Mouse (Mus musculus): ENCODE measurements at regions not wholly inside any gene's neighbourhood (a gene's known extent, or its start where the extent isn't known, plus 50 kb on each side); places are given as distances from the start of the nearest gene placed in this dataset.

- no peak overlapping the region for H3K4me3 ChIP-seq
- TF ChIP-seq CTCF (conservative IDR thresholded peaks at IDR 0.05), result no peak
- no peak overlapping the region for H3K27ac ChIP-seq
- no peak for DNase-seq (ENCODE audit: low spot score in 2 of 2)
These were observed 82.9 kb upstream of the Nck2 start for GRCm38 (mm10) chr1:43361455-43361863.

- no peak for TF ChIP-seq CTCF (conservative IDR thresholded peaks at IDR 0.05)
- no peak for DNase-seq (ENCODE audit: low spot score in 2 of 2)
- no peak overlapping the region for H3K27ac ChIP-seq
- no peak overlapping the region for H3K4me3 ChIP-seq
These were observed 82.2 kb upstream of the Nck2 start for GRCm38 (mm10) chr1:43362136-43362535.

GRCm38 (mm10) chr1:43363178-43363577 is 81.2 kb upstream of the Nck2 start:
- TF ChIP-seq CTCF (conservative IDR thresholded peaks at IDR 0.05), result no peak
- H3K27ac ChIP-seq, result no peak overlapping the region

GRCm38 (mm10) chr1:43366433-43366832 is 77.9 kb upstream of the Nck2 start:
- no peak overlapping the region for H3K27ac ChIP-seq
- no peak for TF ChIP-seq CTCF (conservative IDR thresholded peaks at IDR 0.05)
- no peak overlapping the region for H3K4me3 ChIP-seq
- DNase-seq (ENCODE audit: low spot score in 2 of 2), result no peak

More at GRCm38 (mm10) chr1:43363178-43363577, 81.2 kb upstream of the Nck2 start:
- no peak overlapping the region for H3K4me3 ChIP-seq
- no peak for DNase-seq (ENCODE audit: low spot score in 2 of 2)

- no peak for DNase-seq (ENCODE audit: low spot score in 2 of 2)
- no peak overlapping the region for H3K4me3 ChIP-seq
- H3K27ac ChIP-seq, result no peak overlapping the region
- no peak for TF ChIP-seq CTCF (conservative IDR thresholded peaks at IDR 0.05)
These were observed 77.1 kb upstream of the Nck2 start for GRCm38 (mm10) chr1:43367151-43367895.

- no peak overlapping the region for H3K27ac ChIP-seq
- DNase-seq (ENCODE audit: low spot score in 2 of 2), result no peak
- no peak for TF ChIP-seq CTCF (conservative IDR thresholded peaks at IDR 0.05)
- no peak overlapping the region for H3K4me3 ChIP-seq
These were observed 72.5 kb upstream of the Nck2 start for GRCm38 (mm10) chr1:43371863-43372262.

- TF ChIP-seq CTCF (conservative IDR thresholded peaks at IDR 0.05), result no peak
- H3K4me3 ChIP-seq, result no peak overlapping the region
- no peak overlapping the region for H3K27ac ChIP-seq
- no peak for DNase-seq (ENCODE audit: low spot score in 2 of 2)
These were observed 69.4 kb upstream of the Nck2 start for GRCm38 (mm10) chr1:43374946-43375345.

GRCm38 (mm10) chr1:43375851-43376250 is 68.5 kb upstream of the Nck2 start:
- no peak overlapping the region for H3K27ac ChIP-seq
- TF ChIP-seq CTCF (conservative IDR thresholded peaks at IDR 0.05), result no peak
- DNase-seq (ENCODE audit: low spot score in 2 of 2), result no peak
- H3K4me3 ChIP-seq, result no peak overlapping the region

GRCm38 (mm10) chr1:43377491-43378263 is 66.7 kb upstream of the Nck2 start:
- no peak for TF ChIP-seq CTCF (conservative IDR thresholded peaks at IDR 0.05)
- H3K27ac ChIP-seq, result no peak overlapping the region
- DNase-seq (ENCODE audit: low spot score in 2 of 2), result no peak
- no peak overlapping the region for H3K4me3 ChIP-seq

GRCm38 (mm10) chr1:43385008-43385407 is 59.4 kb upstream of the Nck2 start:
- no peak for DNase-seq (ENCODE audit: low spot score in 2 of 2)
- no peak overlapping the region for H3K27ac ChIP-seq
- no peak overlapping the region for H3K4me3 ChIP-seq
- TF ChIP-seq CTCF (conservative IDR thresholded peaks at IDR 0.05), result no peak

- TF ChIP-seq CTCF (conservative IDR thresholded peaks at IDR 0.05), result no peak
- DNase-seq (ENCODE audit: low spot score in 2 of 2), result peak in 1 of 2 experiments; percentile 5
- no peak overlapping the region for H3K27ac ChIP-seq
- H3K4me3 ChIP-seq, result no peak overlapping the region
These were observed 50.3 kb upstream of the Nck2 start for GRCm38 (mm10) chr1:43394035-43394434.

Measured in layer of hippocampus, adult 2 months (tissue).